10 mouse cellular contexts compared by ENCODE assay signal in genomic region chr4:150474086-150474485, GRCm38 (mm10).
DNase-seq lines count a peak whose midpoint lies in the region; ATAC-seq lines count a peak whose summit lies in the region.
"Had no signal": no experiment of that assay in that cellular context is flagged by ENCODE, and none has a peak within 500 bp of the region (broad histone marks: within the 10 kb centered on the region; RNA-seq: fewer than 3 reads in every experiment).

No protein-coding gene starts in this region.

- ATAC-seq in kidney, embryonic 15.5 days (replicated peaks; ENCODE audit: low FRiP score): peak; percentile 76
- ATAC-seq in heart, embryonic 11.5 days (replicated peaks; ENCODE audit: insufficient number of reproducible peaks, low FRiP score, low TSS enrichment): 0 out of 2 replicates have a peak, but pooled peaks have one; percentile 22

- H3K4me1 ChIP-seq in kidney, embryonic 15.5 days: peaks cover 17% of the 10 kb centered on the region
- H3K4me1 ChIP-seq in heart, embryonic 11.5 days (ENCODE audit: control insufficient read depth, insufficient read depth, low read length): peaks cover 23% of the 10 kb centered on the region
- H3K4me1 ChIP-seq: embryonic facial prominence, embryonic 12.5 days had no signal

- H3K9me3 ChIP-seq in kidney, embryonic 15.5 days (replicated peaks): no peaks in the 10 kb centered on the region
- no peaks in the 10 kb centered on the region for H3K9me3 ChIP-seq in heart, embryonic 11.5 days (replicated peaks; ENCODE audit: control insufficient read depth, low read length)
- H3K9me3 ChIP-seq: embryonic facial prominence, embryonic 12.5 days had no signal

- H3K4me2 ChIP-seq in kidney, embryonic 15.5 days: no peak overlapping the region
- H3K4me2 ChIP-seq in heart, embryonic 11.5 days: no peak overlapping the region
- H3K4me2 ChIP-seq: embryonic facial prominence, embryonic 12.5 days; lung, embryonic 14.5 days had no signal

- WGBS in kidney, embryonic 15.5 days: 40% methylated on average over 7 of the region's 7 CpGs
- WGBS in heart, embryonic 11.5 days (ENCODE audit: insufficient replicate concordance): 50% methylated on average over 7 of the region's 7 CpGs

- H3K27me3 ChIP-seq in kidney, embryonic 15.5 days: no peaks in the 10 kb centered on the region
- H3K27me3 ChIP-seq in heart, embryonic 11.5 days (ENCODE audit: control insufficient read depth, insufficient read depth, low read length): no peaks in the 10 kb centered on the region
- H3K27me3 ChIP-seq: embryonic facial prominence, embryonic 12.5 days had no signal

- peaks cover 45% of the 10 kb centered on the region for H3K36me3 ChIP-seq in kidney, embryonic 15.5 days
- peaks cover 17% of the 10 kb centered on the region; the same call in 1 of the 2 replicates for H3K36me3 ChIP-seq in heart, embryonic 11.5 days (ENCODE audit: control insufficient read depth, insufficient read depth, low read length)

- H3K4me3 ChIP-seq in kidney, embryonic 15.5 days (replicated peaks): no peak overlapping the region
- H3K4me3 ChIP-seq in heart, embryonic 11.5 days (ENCODE audit: low read depth, low read length): no peak overlapping the region
- H3K4me3 ChIP-seq: embryonic facial prominence, embryonic 12.5 days had no signal

- 0 out of 2 replicates have a peak overlapping the region, but pooled peaks have one; percentile 45 for H3K27ac ChIP-seq in kidney, embryonic 15.5 days
- H3K27ac ChIP-seq in heart, embryonic 11.5 days (ENCODE audit: low read depth, low read length): peak overlapping the region; percentile 58
- H3K27ac ChIP-seq: embryonic facial prominence, embryonic 12.5 days had no signal

- H3K9ac ChIP-seq in kidney, embryonic 15.5 days: no peak overlapping the region
- no peak overlapping the region for H3K9ac ChIP-seq in heart, embryonic 11.5 days (ENCODE audit: low read depth, low read length)
- H3K9ac ChIP-seq: embryonic facial prominence, embryonic 12.5 days; lung, embryonic 14.5 days had no signal

- DNase-seq in adrenal gland, adult (ENCODE audit: inconsistent age in 2 of 2, low spot score in 1 of 2): peak; percentile 43 to 81
- DNase-seq in adrenal gland, postnatal 4 days (ENCODE audit: low spot score in 2 of 2): no peak
- DNase-seq in kidney, postnatal 10 days: no peak
- peak; percentile 50 for DNase-seq in right cerebral cortex, adult 18-20 months
- DNase-seq in urinary bladder, adult 18-20 months (ENCODE audit: low spot score in 2 of 2): no peak
- DNase-seq in lung, postnatal 36 days: no peak
- DNase-seq: lung, embryonic 14.5 days had no signal

Comparison
In these comparisons a context has a peak if more than half of its experiments do, and no peak if none do; other contexts are left out.
1. DNase-seq: peak in adrenal gland, adult (2 of 2) and right cerebral cortex, adult 18-20 months (single experiment); none in adrenal gland, postnatal 4 days (0 of 2), kidney, postnatal 10 days (single experiment), urinary bladder, adult 18-20 months (0 of 2) and lung, postnatal 36 days (single experiment).